Comparison of ENCODE assay signal across 9 mouse cellular contexts in genomic region chr11:78347070-78347754, GRCm38 (mm10). TPM values are rescaled to one million over a fixed set of nuclear protein-coding genes. Genes with fewer than 3 reads are reported as not detected.
DNase-seq lines count a peak whose midpoint lies in the region; ATAC-seq and TF ChIP-seq lines count a peak whose summit lies in the region.
"Had no signal": no experiment of that assay in that cellular context is flagged by ENCODE, and none has a peak within 500 bp of the region (broad histone marks: within the 10 kb centered on the region; RNA-seq: fewer than 3 reads in every experiment).

No protein-coding gene starts in this region.

- H3K4me1 ChIP-seq in testis, adult 2 months (ENCODE audit: control insufficient read depth, insufficient read depth, low read length) = peaks cover 13% of the 10 kb centered on the region

- no peak overlapping the region for H3K4me3 ChIP-seq in testis, adult 2 months (ENCODE audit: control insufficient read depth, low read depth, low read length)
- H3K4me3 ChIP-seq: limb, embryonic 15.5 days had no signal

- TF ChIP-seq CTCF in testis, adult 2 months (IDR thresholded peaks at IDR 0.05; ENCODE audit: control insufficient read depth, insufficient read depth, insufficient replicate concordance, low read depth, low read length) = peak; percentile 61; the same call in 1 of the 2 replicates

- intact Hi-C loops in heart, postnatal 25 days (cut with DNase I) = no loop called here

- DNase-seq in heart, adult 11 months = peak; percentile 96
- DNase-seq in heart, postnatal 25 days (ENCODE audit: low spot score) = no peak
- DNase-seq in CD4-positive helper T cell, adult 2 months (ENCODE audit: low read depth, low spot score) = peak; percentile 70
- peak; percentile 91 for DNase-seq in brain, adult 2 months (ENCODE audit: low read depth, low spot score)
- peak; percentile 79 for DNase-seq in forelimb bud, embryonic 11.5 days (ENCODE audit: low read depth, low spot score)
- peak; percentile 55 to 73 for DNase-seq in left cerebral cortex, adult 18-20 months (ENCODE audit: low spot score in 2 of 2)

- H3K36me3 ChIP-seq in testis, adult 2 months (ENCODE audit: control insufficient read depth, insufficient read depth, low read length) = no peaks in the 10 kb centered on the region

- no peaks in the 10 kb centered on the region for H3K27me3 ChIP-seq in testis, adult 2 months (ENCODE audit: control insufficient read depth, insufficient read depth, low read length)
- H3K27me3 ChIP-seq: limb, embryonic 15.5 days had no signal

- TF ChIP-seq POLR2A in testis, adult 2 months (IDR thresholded peaks at IDR 0.05; ENCODE audit: control insufficient read depth, low read depth, low read length) = no peak

- no peak overlapping the region for H3K27ac ChIP-seq in testis, adult 2 months (ENCODE audit: control insufficient read depth, insufficient read depth, low read depth, low read length)
- H3K27ac ChIP-seq: limb, embryonic 15.5 days had no signal

- ATAC-seq in megakaryocyte progenitor cell, adult 5-6 weeks (replicated peaks; ENCODE audit: poor library complexity) = peak; percentile 26; the same call in 1 of the 2 replicates

RNA-seq across cellular contexts. Expression of gene Unc119, which starts 3.9 kb away (rescaled TPM):
- 1 to 10 TPM; 4.2 to 4.6 TPM for total RNA-seq in heart, postnatal 25 days (2021)
- total RNA-seq in left cerebral cortex, adult 18-20 months (2021) = 10 to 100 TPM; 32.5 to 35.5 TPM
- 27.2 and 34.4 TPM in 2 replicates for total RNA-seq in megakaryocyte progenitor cell, adult 5-6 weeks (2015)
- total RNA-seq in megakaryocyte progenitor cell, adult 5-6 weeks (2017) = 25.7 and 29.2 TPM in 2 replicates
- 47.2 and 66.7 TPM in 2 replicates for polyA plus RNA-seq in testis, adult 2 months (2012; rRNA removed)

RNA-seq across cellular contexts. Expression of gene Pigs, which starts 19.0 kb away (rescaled TPM):
- 10 to 100 TPM; 23.0 to 23.6 TPM for total RNA-seq in heart, postnatal 25 days (2021)
- 10 to 100 TPM; 58.4 to 61.2 TPM for total RNA-seq in left cerebral cortex, adult 18-20 months (2021)
- total RNA-seq in megakaryocyte progenitor cell, adult 5-6 weeks (2015) = 25.6 and 28.6 TPM in 2 replicates
- total RNA-seq in megakaryocyte progenitor cell, adult 5-6 weeks (2017) = 13.3 and 15.6 TPM in 2 replicates
- polyA plus RNA-seq in testis, adult 2 months (2012; rRNA removed) = 57.4 and 69.7 TPM in 2 replicates

RNA-seq across cellular contexts. Expression of gene Aldoc, which starts 24.4 kb away (rescaled TPM):
- under 1 TPM; 0.50 to 0.52 TPM for total RNA-seq in heart, postnatal 25 days (2021)
- 100 to 1,000 TPM; 733 to 876 TPM for total RNA-seq in left cerebral cortex, adult 18-20 months (2021)
- 0.15 and 1.0 TPM in 2 replicates for total RNA-seq in megakaryocyte progenitor cell, adult 5-6 weeks (2015)
- total RNA-seq in megakaryocyte progenitor cell, adult 5-6 weeks (2017) = 0.17 and 0.54 TPM in 2 replicates
- 5.8 and 7.4 TPM in 2 replicates for polyA plus RNA-seq in testis, adult 2 months (2012; rRNA removed)

RNA-seq across cellular contexts. Expression of gene Foxn1, which starts 39.1 kb away (rescaled TPM):
- total RNA-seq in heart, postnatal 25 days (2021) = not detected
- not detected for total RNA-seq in left cerebral cortex, adult 18-20 months (2021)
- not detected in 2 replicates for total RNA-seq in megakaryocyte progenitor cell, adult 5-6 weeks (2015)
- total RNA-seq in megakaryocyte progenitor cell, adult 5-6 weeks (2017) = not detected in 2 replicates
- not detected in 2 replicates for polyA plus RNA-seq in testis, adult 2 months (2012; rRNA removed)

RNA-seq across cellular contexts. Expression of gene Spag5, which starts 45.9 kb away (rescaled TPM):
- under 1 TPM; 0.62 to 0.67 TPM for total RNA-seq in heart, postnatal 25 days (2021)
- 10 to 100 TPM in 1 of 2 experiments, 1 to 10 TPM in 1; 9.8 to 11.3 TPM for total RNA-seq in left cerebral cortex, adult 18-20 months (2021)
- total RNA-seq in megakaryocyte progenitor cell, adult 5-6 weeks (2015) = 27.0 and 30.0 TPM in 2 replicates
- 52.6 and 54.0 TPM in 2 replicates for total RNA-seq in megakaryocyte progenitor cell, adult 5-6 weeks (2017)
- polyA plus RNA-seq in testis, adult 2 months (2012; rRNA removed) = 54.3 and 56.0 TPM in 2 replicates

Comparison
In these comparisons a context has a peak if more than half of its experiments do, and no peak if none do; other contexts are left out.
1. RNA of gene Unc119, which starts 3.9 kb away (total RNA-seq): 32.5 to 35.5 TPM in left cerebral cortex, adult 18-20 months and 25.7 to 34.4 TPM in megakaryocyte progenitor cell, adult 5-6 weeks; 4.2 to 4.6 TPM in heart, postnatal 25 days; every median in the first group is over 4 times any median in the second.
2. RNA of gene Aldoc, which starts 24.4 kb away (total RNA-seq): 733 to 876 TPM in left cerebral cortex, adult 18-20 months; 0.15 to 1.0 TPM in megakaryocyte progenitor cell, adult 5-6 weeks and 0.50 to 0.52 TPM in heart, postnatal 25 days; every median in the first group is over 100 times any median in the second.